Mouse (Mus musculus) CH12.LX (cell line): Measurements from ENCODE around the gene Dynlt1a.
"Not testable (repeated sequence)": the region's sequence is repeated elsewhere in the genome, so short reads cannot be mapped to it uniquely, and the experiment has no call there.

Source experiments
- CTCF ChIP-seq, 2 experiments: IDR thresholded peaks in 1 of 2; conservative IDR thresholded peaks in 1 of 2; 2 replicates each; pipeline ENCODE4 v1.5.1; 2011 to 2012; ENCODE audit warnings: low read depth in 2 of 2, low read length in 2 of 2, improper control_type of control experiment in 1 of 2, inconsistent platforms in 1 of 2, mild to moderate bottlenecking in 1 of 2, moderate library complexity in 1 of 2
- MYC ChIP-seq: IDR thresholded peaks from 2 replicates; pipeline ENCODE4 v1.6.1; 2011; ENCODE audit warnings: low read depth, mild to moderate bottlenecking, improper control_type of control experiment, low read length
- POLR2A ChIP-seq: IDR thresholded peaks from 2 replicates; pipeline ENCODE4 v1.6.1; 2011; ENCODE audit warnings: low read depth, mild to moderate bottlenecking, improper control_type of control experiment, low read length

DNA sequence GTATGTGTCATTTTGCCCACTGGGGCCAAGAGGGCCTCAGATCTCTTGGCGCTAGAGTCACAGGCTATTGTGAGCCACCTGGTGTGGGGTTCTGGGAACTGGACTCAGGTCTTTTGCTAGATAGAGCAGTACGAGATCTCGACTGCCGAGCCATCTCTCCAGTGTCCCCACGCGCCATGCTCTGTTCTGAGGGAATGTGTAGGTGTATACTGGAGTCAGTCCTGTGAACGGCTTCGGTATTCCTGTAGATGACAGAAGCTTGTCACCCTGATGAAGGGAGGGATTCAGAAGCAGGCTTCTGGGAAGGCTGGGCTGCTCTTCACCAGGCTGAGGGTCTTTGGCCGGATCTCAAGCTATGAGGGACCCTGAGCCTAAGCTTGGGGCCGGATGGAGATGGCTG lies 37.5 kb downstream of the Dynlt1a start:
- TF ChIP-seq MYC; CTCF (conservative IDR thresholded peaks at IDR 0.05 in 1 of 2, IDR thresholded peaks at IDR 0.05 in 1 of 2; ENCODE audit: low read depth in 2 of 2, low read length in 2 of 2); POLR2A: not testable (repeated sequence)
